Mouse (Mus musculus): ENCODE results near the gene Uap1l1.
"Not testable (repeated sequence)": the region's sequence is repeated elsewhere in the genome, so short reads cannot be mapped to it uniquely, and the experiment has no call there.

Gene Uap1l1

GRCm38 (mm10) chr2:25365091-25365761, at the start of gene Uap1l1:
Gene Uap1l1 (minus strand): TSS chr2:25365682.
- peak in 1 of 2 experiments; percentile 50 for DNase-seq (ENCODE audit: low spot score in 2 of 2)

DNA sequence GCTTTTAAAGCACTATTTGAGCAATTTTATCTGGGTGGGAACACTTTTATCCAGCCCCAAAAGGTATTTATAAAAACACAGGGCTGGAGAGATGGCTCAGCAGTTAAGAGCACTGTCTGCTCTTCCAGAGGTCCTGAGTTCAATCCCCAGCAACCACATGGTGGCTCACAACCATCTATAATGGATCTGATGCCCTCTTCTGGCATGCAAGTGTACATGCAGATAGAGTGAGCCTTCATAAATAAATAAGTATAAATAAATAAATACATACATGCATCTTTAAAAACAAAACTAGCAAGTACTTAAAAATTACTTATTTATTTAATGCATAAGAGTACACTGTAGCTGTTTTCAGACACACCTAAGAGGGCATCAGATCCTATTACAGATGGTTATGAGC, 48.0 kb upstream of the Uap1l1 start:
- DNase-seq (ENCODE audit: low spot score in 2 of 2): not testable (repeated sequence)

- DNase-seq (ENCODE audit: low spot score in 2 of 2): no peak
Observed at GRCm38 (mm10) chr2:25408908-25409307, 43.4 kb upstream of the Uap1l1 start.

DNA sequence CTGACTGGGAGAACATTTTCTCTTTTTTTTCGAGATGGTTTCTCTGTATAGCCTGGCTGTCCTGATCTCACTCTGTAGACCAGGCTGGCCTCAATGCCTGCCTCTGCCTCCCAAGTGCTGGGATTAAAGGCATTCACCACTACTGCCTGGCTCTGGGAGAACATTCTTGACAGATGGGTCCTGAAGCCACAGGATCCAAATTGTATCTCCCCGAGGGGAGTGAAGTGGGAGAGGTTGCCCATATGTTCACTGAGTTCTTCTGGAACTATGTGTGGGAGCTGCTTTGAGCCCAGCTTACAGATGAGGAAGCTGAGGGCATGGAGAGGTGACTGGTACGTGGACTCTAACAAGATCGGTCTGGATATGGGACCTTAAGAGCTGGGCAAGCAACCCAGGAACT, 38.5 kb upstream of the Uap1l1 start:
- DNase-seq (ENCODE audit: low spot score in 2 of 2): no peak

DNA sequence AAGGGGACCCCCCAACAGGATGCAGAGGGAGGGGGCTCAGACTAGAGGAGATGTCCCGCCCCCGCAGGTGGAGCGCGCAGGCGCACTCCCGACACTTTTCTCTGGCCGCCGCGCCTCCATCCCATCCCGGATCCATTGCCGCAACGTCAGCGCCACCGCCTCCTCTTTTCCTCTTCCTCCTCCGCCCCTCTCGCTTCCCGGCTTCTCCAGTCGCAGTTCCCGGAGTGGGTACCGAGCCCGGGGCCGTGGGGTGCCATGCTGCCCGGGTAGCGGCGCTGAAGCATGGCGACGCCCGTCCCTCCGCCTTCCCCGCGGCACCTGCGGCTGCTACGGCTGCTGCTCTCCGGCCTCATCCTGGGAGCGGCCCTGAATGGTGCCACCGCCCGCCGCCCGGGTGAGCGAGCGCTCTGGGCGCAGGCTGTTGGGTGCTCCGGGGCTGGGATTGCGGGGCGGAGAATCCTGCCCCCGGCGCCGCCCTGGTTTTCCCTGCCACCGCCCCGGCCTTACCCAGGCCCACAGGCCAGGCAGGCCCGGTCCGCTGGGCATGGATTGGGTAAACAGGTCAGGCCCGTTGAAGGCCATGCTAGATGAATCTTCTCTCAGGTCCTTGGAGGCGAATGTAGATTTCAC, 37.6 kb upstream of the Uap1l1 start:
- peak; percentile 88 to 90 for DNase-seq (ENCODE audit: low spot score in 2 of 2)

DNA sequence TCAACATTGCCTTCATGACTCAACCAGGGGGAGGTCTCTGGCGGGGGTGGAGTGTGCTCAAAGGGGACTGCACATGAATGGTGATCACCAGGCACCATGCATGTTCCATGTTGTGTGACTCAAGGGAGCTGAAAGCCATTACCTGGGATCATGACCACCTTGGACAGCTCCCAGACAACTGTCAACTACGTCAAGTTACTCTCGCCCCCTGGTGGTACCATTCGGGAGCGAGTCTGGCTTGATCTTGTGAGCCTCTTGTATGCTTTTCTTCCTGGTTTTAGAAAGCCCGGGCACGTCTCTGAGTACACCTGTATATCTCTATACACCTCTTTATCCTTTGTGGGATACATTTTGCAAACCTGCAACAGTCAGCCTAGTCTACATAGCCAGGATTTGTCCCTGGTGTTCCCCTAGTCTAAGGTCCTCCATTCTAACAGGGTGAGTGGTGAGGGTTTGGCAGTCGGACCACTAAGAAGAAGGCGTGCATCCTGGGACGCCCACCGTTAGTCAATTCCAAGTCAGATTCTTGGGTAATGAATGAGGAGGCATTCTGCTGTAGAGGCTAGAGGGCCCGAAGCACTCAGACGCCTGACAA, 37.0 kb upstream of the Uap1l1 start:
- DNase-seq (ENCODE audit: low spot score in 2 of 2): peak; percentile 68 to 69

GRCm38 (mm10) chr2:25400764-25401163, 35.3 kb upstream of the Uap1l1 start:
- peak in 1 of 2 experiments; percentile 45 for DNase-seq (ENCODE audit: low spot score in 2 of 2)

GRCm38 (mm10) chr2:25400291-25400690, 34.8 kb upstream of the Uap1l1 start:
- DNase-seq (ENCODE audit: low spot score in 2 of 2): no peak

- DNase-seq (ENCODE audit: low spot score in 2 of 2): no peak
Observed at GRCm38 (mm10) chr2:25399051-25399450, 33.6 kb upstream of the Uap1l1 start, which contains the start of gene Npdc1. Gene Npdc1 (plus strand): TSS chr2:25399351.

DNA sequence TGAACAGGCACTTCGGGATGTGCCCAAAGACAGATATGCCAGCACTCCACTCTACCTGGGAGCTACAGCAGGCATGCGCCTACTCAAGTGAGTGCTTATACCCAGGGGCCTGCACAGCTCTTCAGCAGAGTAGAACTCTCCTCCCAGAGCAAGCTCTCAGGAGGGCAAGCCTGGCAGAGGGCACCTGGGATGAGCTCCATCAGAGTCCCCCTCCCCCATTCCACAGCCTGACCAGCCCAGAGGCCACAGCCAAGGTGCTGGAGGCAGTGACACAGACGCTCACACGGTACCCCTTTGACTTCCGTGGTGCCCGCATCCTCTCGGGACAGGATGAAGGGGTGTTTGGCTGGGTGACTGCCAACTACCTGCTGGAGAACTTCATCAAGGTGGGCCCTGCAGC, 32.6 kb upstream of the Uap1l1 start:
- no peak for DNase-seq (ENCODE audit: low spot score in 2 of 2)

DNA sequence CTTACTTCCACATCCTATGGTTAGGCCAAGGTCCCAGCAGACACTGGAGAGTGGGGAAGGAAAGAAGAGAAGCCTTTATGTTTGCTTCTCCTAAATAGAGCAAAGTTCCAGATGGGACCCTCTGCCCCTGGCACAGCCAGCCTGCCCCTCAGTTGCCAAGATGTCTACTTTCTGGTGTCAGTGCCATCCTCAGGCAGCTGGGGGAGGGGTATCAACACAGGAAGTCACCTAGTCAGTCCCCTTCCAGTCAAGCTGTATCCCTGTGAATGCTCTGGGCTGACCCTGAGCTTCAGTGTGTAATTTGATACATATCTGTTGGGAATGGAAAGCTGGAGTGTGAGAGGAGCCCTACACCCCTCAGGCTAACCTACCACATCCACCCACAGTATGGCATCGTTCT, 31.5 kb upstream of the Uap1l1 start:
- DNase-seq (ENCODE audit: low spot score in 2 of 2): no peak

GRCm38 (mm10) chr2:25396597-25396983, 31.1 kb upstream of the Uap1l1 start:
- DNase-seq (ENCODE audit: low spot score in 2 of 2): no peak

GRCm38 (mm10) chr2:25395721-25396596, 30.5 kb upstream of the Uap1l1 start, which contains the start of gene Entpd2:
Gene Entpd2 (plus strand): TSS chr2:25395874.
- no peak for DNase-seq (ENCODE audit: low spot score in 2 of 2)

- peak; percentile 53 to 59 for DNase-seq (ENCODE audit: low spot score in 2 of 2)
Observed at GRCm38 (mm10) chr2:25394281-25395221, 29.1 kb upstream of the Uap1l1 start.

- DNase-seq (ENCODE audit: low spot score in 2 of 2): no peak
Observed at GRCm38 (mm10) chr2:25391266-25391665, 25.8 kb upstream of the Uap1l1 start.

DNA sequence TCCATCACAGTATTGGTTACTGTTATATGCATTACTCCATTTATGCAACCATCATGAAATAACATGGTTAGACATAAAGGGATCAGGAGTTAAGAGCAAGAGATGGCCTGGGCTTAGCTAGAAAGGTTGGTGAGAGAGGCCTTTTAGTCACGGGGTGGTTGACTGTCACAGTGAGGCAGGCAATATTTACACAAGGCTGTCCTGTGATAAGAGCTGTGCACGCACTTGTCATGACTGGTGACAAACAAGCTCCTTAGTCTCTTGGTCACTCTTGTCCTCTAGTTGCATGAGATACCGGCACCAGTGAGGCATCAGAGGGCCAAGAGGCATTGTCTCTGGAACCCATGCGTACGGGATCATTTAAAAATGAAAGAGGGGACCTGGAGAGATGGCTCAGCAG, 19.0 kb upstream of the Uap1l1 start:
- DNase-seq (ENCODE audit: low spot score in 2 of 2): no peak

DNA sequence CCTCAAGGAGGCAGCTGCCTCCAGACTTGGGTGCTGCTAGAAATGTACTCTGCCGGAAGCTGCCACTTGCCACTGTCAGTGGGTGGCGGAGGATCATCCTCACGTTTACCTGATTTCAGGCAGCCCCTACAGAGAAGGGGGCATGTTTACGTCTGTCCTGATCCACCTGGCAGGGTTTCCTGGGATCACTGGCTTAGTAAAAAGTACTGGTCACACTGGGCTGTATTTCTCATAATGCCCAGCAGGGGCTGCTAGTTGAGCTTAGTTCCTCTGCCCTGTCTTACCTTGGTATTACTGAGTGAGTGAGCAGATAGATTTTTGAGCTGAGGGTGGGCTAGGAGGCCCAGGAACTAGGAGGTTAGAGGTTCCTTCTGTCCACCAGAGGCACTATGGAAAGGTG, 11.1 kb upstream of the Uap1l1 start:
- DNase-seq (ENCODE audit: low spot score in 2 of 2): no peak

GRCm38 (mm10) chr2:25373431-25373830, 7.9 kb upstream of the Uap1l1 start:
- no peak for DNase-seq (ENCODE audit: low spot score in 2 of 2)

GRCm38 (mm10) chr2:25372644-25373391, 7.3 kb upstream of the Uap1l1 start:
- DNase-seq (ENCODE audit: low spot score in 2 of 2): no peak
